Mouse (Mus musculus): ENCODE data around the gene Rassf5. TPM values are rescaled to one million over a fixed set of nuclear protein-coding genes. Genes with fewer than 3 reads are reported as not detected.
"Not testable (repeated sequence)": the region's sequence is repeated elsewhere in the genome, so short reads cannot be mapped to it uniquely, and the experiment has no call there.

Rassf5 gene
- total RNA-seq, 2 experiments from 2014 or later, result 11.1 to 14.1 TPM

GRCm38 (mm10) chr1:131259632-131260308 is 14.7 kb upstream of the Rassf5 start:
- DNase-seq (ENCODE audit: low spot score in 2 of 2), result no peak

DNA sequence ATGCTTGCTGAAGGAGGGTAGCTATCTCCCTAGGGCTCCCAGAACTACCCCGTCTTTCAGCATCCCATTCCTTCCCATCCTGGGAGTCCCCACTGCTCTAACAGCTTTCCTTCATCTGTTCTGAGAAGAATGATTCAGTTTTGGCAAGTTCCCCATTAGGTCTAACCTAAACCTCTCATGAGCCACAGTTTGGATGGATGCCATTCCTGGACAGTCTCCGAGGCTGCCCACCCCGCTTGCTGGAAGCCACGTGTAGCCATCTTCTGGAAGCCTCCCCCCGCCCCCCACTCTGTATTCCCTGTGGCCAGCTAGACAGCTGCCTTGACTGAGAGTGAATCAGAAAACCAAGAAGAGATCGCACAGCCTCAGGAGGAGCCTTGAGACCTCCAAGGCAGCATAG is 12.2 kb upstream of the Rassf5 start:
- no peak for DNase-seq (ENCODE audit: low spot score in 2 of 2)

DNA sequence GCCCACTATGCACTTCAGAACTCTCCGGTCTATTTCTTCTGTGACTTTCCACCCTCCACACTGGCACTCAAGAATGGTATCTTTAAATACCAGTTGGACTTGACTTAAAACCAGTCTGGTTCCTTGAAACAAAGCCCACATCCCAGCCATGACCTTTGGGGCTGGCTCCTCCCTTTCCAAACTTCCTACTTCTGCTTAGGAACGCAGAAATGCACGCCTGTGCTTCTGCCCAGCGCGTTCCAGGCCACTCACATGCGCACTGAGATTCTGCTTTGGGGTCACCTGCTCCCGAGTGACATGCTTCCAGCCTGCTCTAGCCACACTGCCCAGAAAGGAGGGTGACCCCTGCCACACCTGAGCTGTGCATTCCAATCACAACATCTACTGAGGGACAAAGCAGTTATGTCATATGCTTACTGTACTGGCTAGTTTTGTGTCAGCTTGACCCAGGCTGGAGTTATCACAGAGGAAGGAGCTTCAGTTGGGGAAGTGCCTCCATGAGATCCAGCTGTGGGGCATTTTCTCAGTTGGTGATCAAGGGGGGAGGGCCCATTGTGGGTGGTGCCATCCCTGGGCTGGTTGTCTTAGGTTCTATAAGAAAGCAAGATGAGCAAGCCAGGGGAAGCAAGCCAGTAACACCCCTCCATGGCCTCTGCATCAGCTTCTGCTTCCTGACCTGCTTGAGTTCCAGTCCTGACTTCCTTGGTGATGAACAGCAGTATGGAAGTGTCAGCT is 7.6 kb upstream of the Rassf5 start:
- DNase-seq (ENCODE audit: low spot score in 2 of 2), result not testable (repeated sequence)

DNA sequence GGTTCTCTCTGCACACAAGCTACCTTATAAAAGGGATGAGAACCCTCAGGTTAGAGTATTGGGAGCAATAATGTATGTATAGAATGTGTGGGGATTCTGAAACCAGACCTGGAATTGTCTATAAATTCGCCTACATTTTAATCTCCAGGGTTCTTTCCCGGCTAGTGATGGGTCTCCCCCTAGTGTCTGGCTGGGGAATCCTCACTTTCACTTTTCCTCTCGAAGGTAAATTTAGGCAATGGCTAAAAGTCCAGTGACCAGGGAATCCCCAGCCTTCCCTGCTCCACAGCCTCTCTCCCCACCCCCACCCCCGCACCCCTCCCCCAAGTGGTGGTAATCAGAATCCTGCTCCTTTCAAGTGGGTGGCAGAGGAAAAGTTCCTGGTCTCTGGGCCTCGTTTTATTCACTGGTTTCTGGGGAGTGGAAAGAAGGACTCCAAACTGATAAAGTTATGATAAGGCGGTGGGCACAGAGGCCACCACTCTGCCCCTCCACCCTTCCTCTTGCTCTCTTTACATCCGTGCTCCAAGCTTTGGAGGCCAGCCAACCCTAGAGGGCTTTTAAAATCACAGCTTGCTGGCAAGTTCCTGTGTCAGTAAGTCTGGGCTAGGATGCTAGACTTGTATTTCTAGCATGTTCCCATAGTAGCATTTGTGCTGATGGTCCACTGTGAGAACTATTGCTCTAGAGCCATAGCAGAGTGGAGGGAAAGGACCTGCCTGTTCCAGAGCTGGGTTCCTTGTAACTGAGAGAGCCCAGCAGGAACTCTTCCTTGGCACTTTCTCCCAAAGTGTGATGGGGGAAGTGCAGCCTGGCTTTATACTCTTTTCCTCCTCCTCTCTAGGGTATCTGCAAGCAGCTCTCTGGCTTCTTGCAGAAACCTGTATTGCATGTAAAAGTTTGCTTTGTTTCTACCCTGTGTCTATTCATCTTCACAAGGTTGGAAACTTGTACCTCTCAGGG is 1.7 kb upstream of the Rassf5 start:
- DNase-seq (ENCODE audit: low spot score in 2 of 2), result no peak

- DNase-seq (ENCODE audit: low spot score in 2 of 2), result no peak
Observed at GRCm38 (mm10) chr1:131245926-131246325, 868 bp upstream of the Rassf5 start.

DNA sequence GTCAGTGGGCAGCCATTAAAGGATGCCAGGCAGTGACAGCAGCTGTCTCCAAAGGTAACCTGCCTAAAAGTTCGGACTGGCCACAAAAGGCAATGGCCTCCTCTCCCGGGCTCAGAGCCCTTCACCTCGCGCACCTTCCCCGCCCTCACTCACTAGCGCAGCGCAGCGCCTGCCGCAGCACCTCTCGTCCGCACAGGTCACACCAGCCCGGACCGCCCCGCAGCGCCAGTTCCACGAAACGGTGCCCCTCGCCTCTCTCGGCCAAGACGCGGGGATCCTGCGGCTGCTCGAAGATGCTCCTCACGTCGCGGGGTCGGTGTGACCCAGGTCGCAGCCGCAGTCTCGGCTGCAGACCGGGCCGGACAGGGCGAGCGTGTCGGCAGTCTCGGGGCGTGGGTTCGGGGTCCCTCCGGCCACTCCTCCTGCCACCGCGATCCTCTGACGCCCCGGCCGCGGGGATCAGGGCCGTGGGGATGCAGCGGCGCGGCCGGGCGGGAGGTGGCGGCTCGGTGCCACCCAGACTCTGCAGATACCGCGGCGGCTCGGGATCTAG is 446 bp downstream of the Rassf5 start:
- DNase-seq (ENCODE audit: low spot score in 2 of 2), result no peak

DNA sequence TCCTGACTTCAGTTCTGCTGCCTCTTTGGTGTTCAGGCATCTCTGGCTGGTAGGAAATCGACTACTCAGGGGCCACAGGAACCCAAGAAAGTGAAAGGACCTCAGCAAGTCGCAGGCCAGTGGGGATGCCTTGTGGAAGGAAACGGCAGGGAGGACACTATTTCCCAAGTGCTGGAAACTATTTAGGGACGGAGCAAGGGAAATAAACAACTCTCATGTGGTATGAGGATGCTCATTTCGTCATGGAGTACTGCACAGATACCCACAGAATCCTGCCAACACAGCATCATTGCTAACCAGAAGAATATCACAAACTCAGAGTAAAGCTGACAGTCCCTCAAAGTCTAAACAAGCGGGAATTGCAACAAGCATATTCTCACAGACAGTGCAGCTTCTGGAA is 2.1 kb downstream of the Rassf5 start:
- DNase-seq (ENCODE audit: low spot score in 2 of 2), result no peak

DNA sequence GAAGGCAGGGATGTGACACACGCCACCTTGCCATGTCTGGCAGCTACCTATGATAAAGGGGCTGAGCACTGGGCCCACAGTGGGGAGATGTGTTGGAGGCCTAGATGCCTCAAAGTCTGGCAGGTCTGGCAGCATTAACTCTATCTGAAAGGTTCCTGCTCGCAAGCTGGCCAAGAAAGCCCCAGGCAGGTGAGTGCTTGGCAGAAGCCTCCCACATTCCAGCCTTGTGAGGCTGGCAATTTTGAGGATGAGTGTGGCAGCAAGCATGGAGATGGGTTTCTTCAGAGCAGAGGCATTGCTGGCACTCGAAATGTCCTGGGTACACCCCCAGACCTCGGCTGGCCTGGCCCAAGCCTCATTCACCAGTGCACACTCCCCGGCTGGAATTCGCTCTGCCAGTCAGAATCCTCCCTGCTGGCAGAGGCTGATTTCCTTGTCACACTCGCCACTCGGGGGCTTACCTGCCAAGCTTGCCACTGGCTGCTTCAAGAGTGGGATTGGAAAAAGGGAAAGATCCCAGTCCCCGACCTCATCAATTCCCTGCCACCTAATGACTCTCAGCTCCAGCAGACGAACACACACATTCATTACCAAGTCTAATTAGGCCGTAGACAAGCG is 5.4 kb downstream of the Rassf5 start:
- DNase-seq (ENCODE audit: low spot score in 2 of 2), result no peak

DNA sequence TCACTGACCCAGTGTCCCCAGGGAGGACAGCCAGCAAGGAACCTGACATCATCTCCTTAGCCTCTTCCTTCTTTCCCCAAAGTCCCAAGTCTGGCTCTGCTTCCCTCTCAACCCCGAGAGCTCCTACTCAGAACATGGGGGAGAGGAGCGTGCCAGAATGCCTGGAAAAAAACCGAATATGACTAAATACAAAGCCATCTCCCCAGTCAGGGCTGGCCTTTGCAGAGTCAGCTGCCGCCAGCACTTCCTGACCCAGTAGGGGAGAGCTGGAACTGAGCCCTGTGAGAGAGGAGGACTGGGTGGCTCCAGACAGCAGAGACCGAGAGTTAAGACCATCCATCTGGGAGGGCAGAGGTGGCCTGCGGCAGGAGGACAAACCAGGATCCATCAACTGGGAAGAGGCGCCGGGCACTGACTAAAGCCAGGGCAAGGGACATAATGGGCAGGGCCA is 6.1 kb downstream of the Rassf5 start:
- peak in 1 of 2 experiments; percentile 44 for DNase-seq (ENCODE audit: low spot score in 2 of 2)

DNA sequence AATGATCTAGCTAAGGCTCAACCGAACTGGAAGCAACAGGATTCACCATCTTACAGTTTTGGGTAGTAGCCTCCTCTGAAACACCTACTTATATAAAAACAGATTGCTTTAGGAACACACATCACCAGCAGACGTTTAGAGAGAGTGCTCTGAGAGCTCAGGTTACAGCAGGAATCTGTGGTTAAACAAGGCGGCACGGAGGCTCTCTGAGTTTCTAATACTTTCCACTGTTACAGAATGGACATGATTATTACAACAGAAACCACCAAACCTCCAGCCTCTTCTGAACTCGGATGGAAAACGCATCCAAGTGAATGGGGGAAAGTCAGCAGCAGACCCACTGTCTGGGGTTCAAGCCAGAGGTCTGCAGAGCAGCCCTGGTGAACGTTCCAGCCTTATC is 9.0 kb downstream of the Rassf5 start:
- DNase-seq (ENCODE audit: low spot score in 2 of 2), result no peak

GRCm38 (mm10) chr1:131233527-131233926 is 11.5 kb downstream of the Rassf5 start:
- DNase-seq (ENCODE audit: low spot score in 2 of 2), result no peak

DNA sequence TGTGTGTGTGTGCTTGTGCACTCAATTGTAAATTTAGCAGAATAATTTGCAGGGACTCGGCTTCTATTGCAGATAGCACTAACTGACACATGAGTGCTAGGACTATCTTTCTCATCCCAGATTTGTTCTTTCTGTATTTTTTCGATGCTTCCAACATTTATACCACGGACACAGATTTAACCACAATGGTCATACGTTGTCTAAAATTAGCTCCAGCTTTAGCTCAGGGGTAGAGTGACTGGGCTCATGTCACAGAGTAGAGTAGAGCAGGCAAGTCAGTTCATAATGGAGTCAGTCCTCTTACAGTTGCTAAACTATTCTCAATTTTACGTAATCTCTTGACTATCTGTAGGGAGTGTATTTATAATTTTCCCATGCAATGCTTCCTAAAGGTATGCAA is 16.4 kb downstream of the Rassf5 start:
- no peak for DNase-seq (ENCODE audit: low spot score in 2 of 2)

- DNase-seq (ENCODE audit: low spot score in 2 of 2), result no peak
Observed at GRCm38 (mm10) chr1:131228225-131228624, 16.8 kb downstream of the Rassf5 start.

DNA sequence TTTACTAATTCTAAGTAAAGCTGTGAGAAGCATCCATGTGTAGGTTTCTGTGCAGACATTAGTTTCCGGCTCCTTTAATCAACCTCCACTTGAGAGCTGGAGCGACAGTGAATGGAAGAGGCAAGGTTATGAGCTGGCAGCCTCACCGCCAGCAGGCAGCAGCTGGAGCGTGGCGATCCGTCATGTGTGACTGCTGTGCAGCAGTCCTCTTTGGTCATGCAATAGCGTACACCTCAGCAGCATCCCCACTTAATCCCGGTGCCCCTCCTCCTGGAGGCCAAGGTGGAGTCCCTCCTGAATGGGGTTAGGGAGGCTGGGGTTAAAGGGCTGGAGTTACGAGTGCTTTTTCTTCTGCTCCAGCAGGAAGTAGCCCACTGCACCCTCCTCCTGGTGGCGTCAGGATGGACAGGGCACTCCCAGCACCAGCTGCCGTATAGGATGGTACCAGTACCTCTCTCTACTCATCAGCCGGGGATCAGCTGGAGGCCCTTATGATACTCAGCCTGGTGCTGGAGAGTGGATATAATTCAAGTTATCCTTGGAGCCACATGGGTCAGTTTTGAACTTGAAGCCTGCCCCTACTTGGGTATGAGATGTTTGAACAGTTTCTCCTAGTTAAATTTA is 20.1 kb downstream of the Rassf5 start:
- no peak for DNase-seq (ENCODE audit: low spot score in 2 of 2)

DNA sequence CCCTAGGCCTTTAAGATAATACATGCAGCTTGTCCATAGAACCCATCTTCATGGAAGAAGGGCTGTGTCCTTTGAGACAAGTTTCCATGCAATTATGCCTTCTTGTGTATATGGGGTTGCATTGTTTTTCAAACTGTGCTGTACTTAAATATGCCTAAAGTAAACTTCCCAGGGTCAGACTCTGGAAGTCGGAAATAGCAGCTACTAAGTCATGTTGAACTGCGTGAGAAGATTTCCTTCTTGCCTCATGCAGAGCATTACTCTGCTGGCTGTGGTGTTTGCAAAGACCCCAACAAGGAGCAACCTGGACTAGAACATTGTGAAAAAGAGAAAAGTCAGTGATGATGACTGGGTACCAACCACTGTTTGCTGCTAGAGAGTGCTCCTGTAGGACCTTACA is 21.7 kb downstream of the Rassf5 start:
- DNase-seq (ENCODE audit: low spot score in 2 of 2), result no peak

GRCm38 (mm10) chr1:131221822-131222590 is 23.1 kb downstream of the Rassf5 start:
- no peak for DNase-seq (ENCODE audit: low spot score in 2 of 2)

DNA sequence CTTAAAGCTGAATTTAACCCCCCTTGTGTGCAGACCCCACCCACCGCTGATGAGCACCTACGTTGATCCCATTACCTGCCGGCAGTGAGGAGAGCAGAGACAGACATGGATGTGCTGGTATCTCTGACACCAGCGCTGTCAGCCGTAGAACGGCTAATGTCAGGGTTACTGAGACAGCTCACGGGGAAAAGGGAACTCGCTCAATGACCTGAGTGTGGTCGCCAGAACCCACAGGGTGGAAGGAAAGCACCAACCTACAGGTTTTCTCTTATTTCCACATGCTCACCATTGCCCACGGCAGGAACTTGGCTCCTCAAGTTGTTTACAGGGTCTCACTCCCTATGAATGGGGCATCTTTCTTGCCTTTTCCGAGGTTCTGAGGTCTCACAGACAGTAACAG is 26.1 kb downstream of the Rassf5 start:
- DNase-seq (ENCODE audit: low spot score in 2 of 2), result no peak

DNA sequence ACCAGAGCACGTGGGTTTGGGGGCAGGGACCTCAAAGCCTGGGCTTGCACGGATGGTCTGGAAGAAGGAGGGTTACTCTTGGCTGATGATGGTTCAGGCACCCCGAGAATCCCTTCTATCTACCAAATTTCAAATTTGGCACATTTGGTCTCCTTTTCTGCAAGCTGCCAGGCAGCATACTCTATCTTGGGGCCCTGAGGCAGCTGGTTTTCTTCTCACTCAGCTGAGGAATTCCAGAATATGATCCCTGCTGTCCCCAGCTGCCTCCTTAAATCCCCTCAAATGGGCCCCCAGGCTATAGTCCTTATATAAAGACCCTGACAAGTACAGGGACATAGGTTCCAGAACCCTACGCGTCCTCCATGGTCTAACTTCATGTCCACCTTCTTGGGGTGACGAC is 31.7 kb downstream of the Rassf5 start:
- no peak for DNase-seq (ENCODE audit: low spot score in 2 of 2)

DNA sequence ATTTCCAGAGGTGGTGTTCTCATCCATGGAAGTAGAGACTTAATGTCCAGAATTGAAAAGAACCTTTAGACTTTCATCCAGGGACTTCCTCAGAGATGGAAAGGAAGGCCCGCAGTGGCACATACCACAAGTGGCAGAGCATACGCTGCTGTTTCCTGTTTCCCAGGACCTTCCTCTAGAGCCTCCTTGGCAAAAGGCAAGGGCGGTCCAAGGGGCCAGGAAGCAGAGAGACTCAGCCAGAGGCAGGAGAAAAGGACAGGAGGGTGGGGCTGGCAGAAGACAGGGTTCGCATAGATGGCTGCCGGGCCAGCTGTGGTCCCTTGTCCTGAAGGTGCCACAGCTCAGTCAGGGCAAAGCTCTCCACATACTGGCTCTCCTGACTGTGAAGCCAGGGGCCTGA is 32.1 kb downstream of the Rassf5 start:
- DNase-seq (ENCODE audit: low spot score in 2 of 2), result no peak

- no peak for DNase-seq (ENCODE audit: low spot score in 2 of 2)
Observed at GRCm38 (mm10) chr1:131211655-131212054, 33.4 kb downstream of the Rassf5 start.

Measured in adrenal gland, postnatal 4 days (tissue).